Mouse (Mus musculus) ES-E14 (cell line): ENCODE results near the gene Ppt2. TPM values are rescaled to one million over a fixed set of nuclear protein-coding genes. Genes with fewer than 3 reads are reported as not detected.

Experiments used
- DNase-seq: peaks from one replicate; pipeline ENCODE4 v3.0.0-alpha.2; 2013; ENCODE audit warnings: low read depth, low spot score
- H3K27ac ChIP-seq: 2 replicates; pipeline ENCODE4 v1.5.1; 2012; ENCODE audit warnings: low read depth, mild to moderate bottlenecking, low read length, moderate library complexity, mixed read lengths; ENCODE audit not compliant: poor library complexity, insufficient read depth, severe bottlenecking
- H3K36me3 ChIP-seq: 2 replicates; pipeline ENCODE4 v1.6.1; 2012; ENCODE audit warnings: mild to moderate bottlenecking, low read length, moderate library complexity, mixed read lengths; ENCODE audit not compliant: control insufficient read depth, poor library complexity, insufficient read depth, severe bottlenecking
- H3K4me1 ChIP-seq, 2 experiments: fragments of 150-350 bp in 1 of 2; sonication (generic) in 1 of 2; 2 replicates each; pipeline ENCODE4 v1.6.1; 2012; ENCODE audit warnings: low read length in 2 of 2, mild to moderate bottlenecking in 1 of 2, mixed read lengths in 1 of 2; ENCODE audit not compliant: control insufficient read depth in 2 of 2, insufficient read depth in 2 of 2, poor library complexity in 1 of 2
- H3K4me3 ChIP-seq, 2 experiments: fragments of 150-350 bp in 1 of 2; sonication (generic) in 1 of 2; 2 replicates each; pipeline ENCODE4 v1.5.1; 2012; ENCODE audit warnings: low read length in 2 of 2, low read depth in 1 of 2, mild to moderate bottlenecking in 1 of 2, mixed read lengths in 1 of 2; ENCODE audit not compliant: insufficient read depth in 1 of 2, poor library complexity in 1 of 2, severe bottlenecking in 1 of 2
- H3K9ac ChIP-seq: 2 replicates; pipeline ENCODE4 v1.6.1; 2012; ENCODE audit warnings: low read depth, mild to moderate bottlenecking, low read length, mixed read lengths; ENCODE audit not compliant: poor library complexity, insufficient read depth, severe bottlenecking
- H3K9me3 ChIP-seq: fragments of 150-350 bp; sonication (generic); 2 replicates; pipeline ENCODE4 v1.6.1; 2012; ENCODE audit warnings: low read depth, mild to moderate bottlenecking, low read length; ENCODE audit not compliant: control insufficient read depth, insufficient read depth
- CHD2 ChIP-seq: IDR thresholded peaks from 2 replicates; pipeline ENCODE4 v1.6.1; 2014; ENCODE audit warnings: mild to moderate bottlenecking, low read depth, low read length, inconsistent platforms
- HCFC1 ChIP-seq: IDR thresholded peaks from 2 replicates; pipeline ENCODE4 v1.6.1; 2012; ENCODE audit warnings: low read length, inconsistent platforms, borderline replicate concordance; ENCODE audit not compliant: insufficient read depth
- MAFK ChIP-seq: IDR thresholded peaks from 2 replicates; pipeline ENCODE4 v1.6.1; 2014; ENCODE audit warnings: mild to moderate bottlenecking, low read depth, low read length, inconsistent platforms; ENCODE audit not compliant: insufficient read depth
- ZC3H11A ChIP-seq: IDR thresholded peaks from 2 replicates; pipeline ENCODE4 v1.6.1; 2012; ENCODE audit warnings: low read depth, mild to moderate bottlenecking, inconsistent platforms, low read length, borderline replicate concordance
- ZNF384 ChIP-seq: IDR thresholded peaks from 2 replicates; pipeline ENCODE4 v1.6.1; 2012; ENCODE audit warnings: low read depth, low read length, inconsistent platforms
- in situ Hi-C, 2 experiments: fragments of 600-800 bp; cut with MboI; formaldehyde crosslinking; loops; one replicate each; pipeline ENCODE4 v1.15.1; 2025; ENCODE audit warnings: low sequenced_read_pairs in 2 of 2, inconsistent platforms in 1 of 2; ENCODE audit not compliant: unreplicated experiment in 2 of 2
- total RNA-seq: library from RNA; depleted of rRNA; stranded (reverse); fragments of 300-350 nt; gene quantifications from 2 replicates; pipeline ENCODE4 v1.2.3, GENCODE M21; 2012

Ppt2 gene
- total RNA-seq, 1 experiment: 13.6 TPM

DNA sequence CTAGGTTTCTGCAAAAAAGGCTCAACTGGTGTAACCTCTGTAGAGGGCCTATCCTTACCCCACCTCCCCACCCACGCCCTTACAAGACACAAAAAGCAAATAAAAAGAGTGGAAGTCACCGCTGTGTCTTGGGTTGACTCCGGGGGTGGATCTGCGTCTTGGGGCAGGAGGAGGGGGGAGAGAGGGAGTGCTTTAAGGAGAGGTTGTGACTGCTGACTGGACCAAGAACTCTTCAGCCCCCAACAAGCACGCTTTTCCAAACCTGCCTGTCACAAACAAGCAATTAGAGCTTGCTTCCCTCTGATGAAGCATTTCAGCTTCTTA lies 296 bp upstream of the Ppt2 start:
- no peak for TF ChIP-seq ZC3H11A
- TF ChIP-seq CHD2: no peak
- TF ChIP-seq ZNF384: no peak
- TF ChIP-seq MAFK: no peak
- no peak for TF ChIP-seq HCFC1

DNA sequence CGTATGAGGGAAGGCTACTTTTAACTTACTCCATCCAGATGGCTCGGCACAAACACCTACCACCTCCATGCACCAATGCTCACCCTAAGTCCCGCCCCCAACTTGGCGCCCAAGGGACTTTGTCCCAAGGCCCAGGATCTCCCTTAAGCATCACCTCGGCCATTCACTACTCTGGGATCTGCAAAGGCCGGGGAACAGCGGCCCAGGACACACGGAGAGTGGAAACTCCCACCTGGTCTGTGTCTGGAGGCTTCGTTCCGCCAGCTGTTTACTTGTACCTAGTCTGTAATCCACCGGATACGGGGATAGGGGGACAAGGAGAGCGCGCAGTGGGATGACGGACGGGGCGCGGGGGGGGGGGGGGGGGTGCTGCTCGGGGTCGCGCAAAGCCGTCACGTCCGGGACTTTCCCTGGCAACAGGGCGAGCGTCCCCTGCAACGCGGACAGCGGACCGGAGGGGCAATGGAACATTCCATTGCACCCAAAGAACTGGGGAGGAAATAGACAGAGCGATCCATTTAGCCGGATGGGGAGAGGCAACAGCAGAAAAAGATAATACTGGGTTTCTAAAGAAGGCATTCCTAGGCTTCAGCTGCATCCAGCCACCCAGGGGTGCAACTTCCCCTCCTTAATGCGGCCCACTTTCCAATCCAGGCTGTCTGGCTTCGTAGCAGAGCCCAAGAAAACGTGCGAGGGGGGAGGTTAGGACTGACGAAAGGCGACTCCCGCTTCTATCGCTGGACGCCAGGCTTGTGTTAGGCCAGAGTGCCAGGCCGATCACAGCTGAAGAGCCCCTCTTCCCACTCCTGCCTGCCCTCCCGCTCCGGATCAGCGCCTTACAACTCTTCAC lies 992 bp downstream of the Ppt2 start:
- Histone ChIP-seq H3K4me1 (peaks cover 6 to 31% of the 10 kb centered on the region in 2 experiments; a peak in 3 of 4 replicates), H3K36me3 (peaks cover 4% of the 10 kb centered on the region; the same call in 1 of the 2 replicates), H3K4me3 (peak overlapping the region; percentile 67 to 80), H3K9ac (peak overlapping the region; percentile 76), H3K9me3 (no peaks in the 10 kb centered on the region), H3K27ac (peak overlapping the region; percentile 33)
- TF ChIP-seq CHD2 (no peak), MAFK (no peak), ZC3H11A (no peak), ZNF384 (no peak), HCFC1 (no peak; the same call in 1 of the 2 replicates)
- no peak for DNase-seq
- in situ Hi-C loops: no loop called here

More for the DNA sequence above, 296 bp upstream of the Ppt2 start:
- Histone ChIP-seq H3K9ac (no peak overlapping the region), H3K4me1 (peaks cover 6 to 30% of the 10 kb centered on the region in 2 experiments; a peak in 3 of 4 replicates), H3K27ac (no peak overlapping the region), H3K9me3 (no peaks in the 10 kb centered on the region), H3K4me3 (no peak overlapping the region), H3K36me3 (peaks cover 4% of the 10 kb centered on the region; the same call in 1 of the 2 replicates)
- in situ Hi-C loops: no loop called here
- DNase-seq: no peak

DNA sequence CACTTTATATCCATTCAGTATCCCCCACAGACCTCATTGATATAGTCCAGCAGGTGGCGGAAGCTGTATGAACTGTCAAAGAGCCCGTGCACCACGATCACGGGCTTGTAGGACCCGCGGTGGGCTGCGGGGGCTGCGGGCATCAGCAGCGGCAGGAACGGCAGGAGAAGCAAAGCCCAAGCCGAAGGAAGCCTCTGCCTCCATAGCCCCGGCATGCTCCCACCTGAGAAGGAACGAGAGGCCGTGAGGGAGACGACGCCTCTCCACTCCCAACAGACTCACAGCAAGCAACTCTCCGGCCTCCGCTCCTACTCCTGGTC lies 1.6 kb downstream of the Ppt2 start:
- Histone ChIP-seq H3K4me3 (peak overlapping the region; percentile 67 to 80), H3K9me3 (no peaks in the 10 kb centered on the region), H3K36me3 (peaks cover 6% of the 10 kb centered on the region; the same call in 1 of the 2 replicates), H3K27ac (peak overlapping the region; percentile 33), H3K9ac (peak overlapping the region; percentile 69), H3K4me1 (peaks cover 6 to 31% of the 10 kb centered on the region in 2 experiments; a peak in 3 of 4 replicates)
- TF ChIP-seq ZNF384 (no peak), ZC3H11A (no peak), HCFC1 (no peak), CHD2 (no peak), MAFK (no peak)
- no peak for DNase-seq
- in situ Hi-C loops: no loop called here

- TF ChIP-seq CHD2 (no peak), HCFC1 (no peak), ZNF384 (no peak), ZC3H11A (no peak), MAFK (no peak)
- Histone ChIP-seq H3K4me1 (peaks cover 6 to 26% of the 10 kb centered on the region in 2 experiments; a peak in 3 of 4 replicates), H3K27ac (no peak overlapping the region)
These were observed 2.1 kb downstream of the Ppt2 start for GRCm38 (mm10) chr17:34626062-34626772.

More at GRCm38 (mm10) chr17:34626062-34626772, 2.1 kb downstream of the Ppt2 start:
- Histone ChIP-seq H3K9me3 (no peaks in the 10 kb centered on the region), H3K9ac (peak overlapping the region; percentile 69), H3K4me3 (peak overlapping the region; percentile 67 to 80), H3K36me3 (peaks cover 6% of the 10 kb centered on the region; the same call in 1 of the 2 replicates)
- in situ Hi-C loops: no loop called here
- DNase-seq: no peak
